Mouse (Mus musculus): ENCODE measurements around the gene Fam241b.

Fam241b gene

DNA sequence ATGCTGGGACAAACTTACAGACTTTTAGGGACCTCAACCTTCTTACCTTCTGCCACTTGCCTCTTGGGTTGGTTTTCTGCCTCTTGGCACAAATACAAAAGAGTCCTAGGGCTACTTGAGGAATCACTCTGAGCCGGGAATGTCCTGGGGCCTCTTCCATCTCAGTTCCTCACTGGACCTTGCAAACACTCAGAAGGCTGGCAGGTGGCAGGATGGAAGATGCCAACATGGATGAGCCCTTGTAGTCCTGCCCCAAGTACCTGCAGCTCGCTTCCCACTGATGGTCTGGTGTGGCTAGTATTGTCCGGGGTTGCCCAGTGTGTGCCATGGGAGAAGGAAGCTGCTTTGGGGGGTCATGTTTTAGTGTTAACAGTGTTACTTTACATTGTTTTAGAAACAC is 73.8 kb downstream of the Fam241b start:
- no peak for DNase-seq

DNA sequence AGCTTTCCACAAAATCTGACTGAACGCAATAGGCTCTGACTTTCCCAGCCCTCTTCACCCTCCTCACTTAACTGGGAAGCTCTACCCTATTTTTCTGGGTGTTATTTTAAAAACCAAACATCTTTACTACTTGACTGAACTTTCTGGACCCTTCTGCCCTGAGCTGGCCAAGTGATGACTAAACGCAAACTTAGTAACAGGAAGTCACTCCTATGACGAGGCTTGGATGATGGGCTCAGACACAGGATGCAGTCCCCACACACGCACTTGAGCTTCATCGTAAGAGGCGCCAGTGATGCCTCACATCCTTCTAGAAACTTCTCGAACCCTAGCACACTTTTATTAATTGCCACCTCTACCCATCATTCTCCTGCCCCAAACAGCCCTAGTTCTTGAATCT is 74.3 kb downstream of the Fam241b start:
- no peak for DNase-seq

DNA sequence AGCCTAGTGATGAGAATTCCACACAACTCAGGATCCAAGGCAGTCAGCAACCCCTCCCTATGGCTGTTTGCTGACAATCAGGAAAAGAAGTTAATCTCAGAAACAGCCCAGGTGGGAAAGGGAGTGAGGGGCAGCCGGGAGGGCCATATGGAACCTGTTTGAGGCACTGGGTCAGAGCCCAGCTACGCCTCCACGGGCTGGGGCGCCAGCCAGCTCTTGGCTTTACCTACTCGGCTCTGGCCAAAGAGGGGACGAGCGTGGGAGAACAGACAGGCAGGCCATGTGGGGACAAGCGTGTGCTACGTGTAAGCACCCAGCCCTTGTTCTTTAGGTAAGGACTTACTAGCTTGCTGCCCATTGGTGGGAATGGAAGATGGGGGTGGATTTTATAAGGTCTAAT is 75.2 kb downstream of the Fam241b start:
- DNase-seq = no peak

GRCm38 (mm10) chr10:62066213-62066612 is 77.5 kb downstream of the Fam241b start:
- DNase-seq = no peak

DNA sequence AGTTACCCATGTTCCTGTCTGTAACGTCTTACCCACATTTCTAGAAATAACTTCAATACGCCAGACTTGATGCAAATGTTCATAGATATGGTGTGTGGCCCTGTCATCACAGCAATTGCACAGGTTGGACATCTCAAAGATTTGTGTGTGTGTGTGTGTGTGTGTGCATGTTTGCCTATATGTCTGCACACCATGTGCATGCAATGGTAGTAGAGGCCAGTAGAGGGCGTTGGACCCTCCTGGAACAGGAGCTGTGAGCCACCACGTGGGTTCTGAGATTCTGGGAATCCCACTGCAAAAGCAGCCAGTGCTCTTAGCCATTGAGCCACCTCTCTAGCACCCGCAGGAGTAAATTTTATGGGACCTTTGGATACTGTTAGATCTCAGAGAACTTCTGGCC is 80.9 kb downstream of the Fam241b start:
- DNase-seq = no peak

DNA sequence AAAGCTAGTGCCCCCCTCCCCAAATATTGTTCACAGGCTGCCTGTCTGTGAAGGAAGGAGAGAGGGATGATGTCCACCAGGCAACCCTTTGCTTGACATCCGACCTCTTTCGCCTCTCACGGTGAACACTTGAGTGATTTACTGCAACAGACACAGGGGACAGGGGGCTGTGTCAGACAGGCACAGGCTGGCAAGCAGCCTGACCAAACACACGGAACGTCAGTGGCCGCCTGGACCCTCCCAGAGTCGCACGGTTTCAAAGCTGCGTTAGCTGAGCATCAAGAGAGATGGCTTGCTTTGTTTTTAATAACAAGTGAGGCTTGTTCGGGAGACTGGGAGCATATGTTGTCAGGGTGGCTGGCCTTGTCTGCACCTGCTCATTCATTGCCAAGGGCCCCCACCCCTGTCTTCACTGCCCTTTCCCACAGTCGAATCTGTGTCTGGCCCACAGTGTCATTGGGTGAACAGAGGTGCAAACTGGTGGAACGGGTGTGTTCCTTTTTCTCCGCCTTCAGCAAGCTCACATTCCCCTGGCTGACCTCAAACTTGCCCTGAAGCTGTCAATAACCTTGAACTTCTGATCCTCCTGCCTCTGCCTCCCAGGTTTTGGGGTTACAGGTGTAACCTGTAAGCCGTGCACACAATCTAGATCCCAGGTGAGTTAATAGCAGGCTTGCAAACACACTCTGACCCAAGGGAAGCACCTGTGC is 82.6 kb downstream of the Fam241b start:
- DNase-seq = no peak

- DNase-seq = no peak
Measured at GRCm38 (mm10) chr10:62060224-62060913, 83.4 kb downstream of the Fam241b start.

- no peak for DNase-seq
Measured at GRCm38 (mm10) chr10:62058508-62059375, 85.0 kb downstream of the Fam241b start.

Measured in right cerebral cortex, postnatal 14 days (tissue).